Mouse (Mus musculus) megakaryocyte, embryonic 14.5 days (primary cell): ENCODE measurements at regions not wholly inside any gene's neighbourhood (a gene's known extent, or its start where the extent isn't known, plus 50 kb on each side); places are given as distances from the start of the nearest gene placed in this dataset.

Source experiments
- H3K27me3 ChIP-seq: replicated peaks from 2 replicates; pipeline ENCODE3; 2012; ENCODE audit warnings: inconsistent platforms
- H3K36me3 ChIP-seq: replicated peaks from 2 replicates; pipeline ENCODE3; 2012; ENCODE audit warnings: low read length, inconsistent platforms, mixed read lengths
- H3K4me1 ChIP-seq: 2 replicates; pipeline ENCODE4 v1.6.1; 2012; ENCODE audit warnings: inconsistent platforms
- H3K4me3 ChIP-seq: replicated peaks from 2 replicates; pipeline ENCODE3; 2012; ENCODE audit warnings: moderate library complexity, mild to moderate bottlenecking, inconsistent platforms
- H3K9me3 ChIP-seq: 2 replicates; pipeline ENCODE4 v1.6.1; 2012; ENCODE audit warnings: inconsistent platforms
- FLI1 ChIP-seq: IDR thresholded peaks from 2 replicates; pipeline ENCODE4 v1.6.1; 2012; ENCODE audit warnings: low read length, inconsistent platforms, mixed read lengths
- GATA1 ChIP-seq: IDR thresholded peaks from 3 replicates; pipeline ENCODE4 v1.6.1; 2012; ENCODE audit warnings: mixed read lengths, low read length, inconsistent platforms, borderline replicate concordance

DNA sequence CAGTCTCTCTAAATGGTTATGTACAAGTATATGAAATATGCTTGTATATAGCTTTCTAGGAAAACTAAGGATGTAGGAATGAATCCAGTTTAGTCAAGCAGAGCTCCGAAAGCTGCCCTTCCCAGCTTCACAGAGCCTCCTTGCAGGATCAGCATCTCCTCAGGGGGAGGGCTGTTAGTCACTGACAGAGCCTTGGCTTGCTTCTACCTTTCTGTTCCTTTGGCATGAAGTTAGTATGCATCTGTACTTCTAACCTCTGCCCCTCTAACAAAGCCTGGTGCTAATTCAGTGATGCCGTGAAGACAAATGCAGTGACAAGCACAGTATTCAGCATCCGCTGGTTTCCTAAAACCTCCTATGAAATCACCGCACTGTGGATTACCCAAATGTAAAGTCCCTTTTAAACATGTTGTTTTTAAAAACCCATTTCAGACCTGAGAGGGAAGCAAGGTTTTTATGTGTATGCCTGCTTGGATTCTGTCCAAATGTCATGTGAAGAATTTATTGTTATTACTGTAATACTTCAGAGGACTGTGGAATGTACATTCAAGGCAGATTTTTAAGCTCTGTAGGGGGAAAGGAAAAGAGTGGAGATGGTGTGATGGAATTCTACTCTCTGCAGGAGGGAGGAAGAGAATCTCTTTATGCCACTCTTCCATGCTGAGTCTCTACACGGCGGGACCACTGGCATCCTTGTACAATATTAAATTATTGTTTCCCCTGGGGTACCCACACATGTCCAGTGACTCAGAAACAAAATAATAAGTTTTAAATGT lies 86.1 kb upstream of the Dkk2 start:
- Histone ChIP-seq H3K27me3 (no peaks in the 10 kb centered on the region), H3K4me1 (no peaks in the 10 kb centered on the region), H3K9me3 (no peaks in the 10 kb centered on the region), H3K36me3 (no peaks in the 10 kb centered on the region), H3K4me3 (no peak overlapping the region)
- TF ChIP-seq FLI1 (no peak), GATA1 (no peak)

DNA sequence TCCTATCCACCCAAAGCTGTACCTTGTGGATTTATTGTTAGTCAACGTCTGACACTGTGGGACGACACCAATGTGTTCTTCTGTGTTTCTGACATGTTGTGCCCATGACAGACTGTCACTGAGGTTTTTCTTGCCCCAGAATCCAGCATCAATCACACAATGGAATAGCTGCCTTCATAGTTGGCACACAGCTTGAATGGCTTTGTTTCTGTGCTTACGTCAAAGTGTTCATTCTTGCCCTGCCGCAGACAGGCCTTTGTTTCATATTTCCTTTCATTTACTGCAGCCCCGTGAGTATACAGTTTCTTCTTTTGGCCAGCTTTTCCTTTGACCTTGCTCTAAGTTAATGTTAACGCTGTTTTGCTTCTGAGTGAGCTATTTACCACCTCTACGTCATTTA lies 78.9 kb upstream of the Dkk2 start:
- Histone ChIP-seq H3K27me3 (no peaks in the 10 kb centered on the region), H3K4me3 (no peak overlapping the region), H3K36me3 (no peaks in the 10 kb centered on the region), H3K4me1 (no peaks in the 10 kb centered on the region), H3K9me3 (0 out of 2 replicates have a peak, but pooled peaks cover 3% of the 10 kb centered on the region)
- no peak for TF ChIP-seq GATA1
- TF ChIP-seq FLI1, result no peak

DNA sequence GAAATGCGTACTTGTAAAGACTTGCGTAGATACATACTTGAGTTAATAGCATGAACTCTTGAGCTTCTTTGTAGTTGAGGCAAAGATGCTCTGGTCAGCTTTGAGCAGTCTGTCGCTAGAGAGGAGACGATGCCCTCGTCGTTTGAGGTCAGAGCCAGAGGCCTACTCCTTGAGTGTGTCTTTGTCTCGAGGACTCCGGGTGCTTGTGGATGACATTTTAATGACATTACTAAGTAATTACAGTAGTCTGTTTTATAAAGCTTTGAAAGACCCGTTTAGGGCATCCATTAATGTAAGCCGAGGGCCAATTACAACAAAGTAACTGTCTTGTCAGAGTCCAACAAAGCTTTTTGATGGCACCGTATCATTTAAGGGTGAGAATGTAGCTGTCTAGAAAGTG lies 78.2 kb upstream of the Dkk2 start:
- H3K27me3 ChIP-seq, result no peaks in the 10 kb centered on the region
- no peaks in the 10 kb centered on the region for H3K36me3 ChIP-seq
- H3K4me3 ChIP-seq, result no peak overlapping the region
- H3K9me3 ChIP-seq, result 0 out of 2 replicates have a peak, but pooled peaks cover 3% of the 10 kb centered on the region
- H3K4me1 ChIP-seq, result no peaks in the 10 kb centered on the region
- TF ChIP-seq FLI1, result no peak
- no peak for TF ChIP-seq GATA1

DNA sequence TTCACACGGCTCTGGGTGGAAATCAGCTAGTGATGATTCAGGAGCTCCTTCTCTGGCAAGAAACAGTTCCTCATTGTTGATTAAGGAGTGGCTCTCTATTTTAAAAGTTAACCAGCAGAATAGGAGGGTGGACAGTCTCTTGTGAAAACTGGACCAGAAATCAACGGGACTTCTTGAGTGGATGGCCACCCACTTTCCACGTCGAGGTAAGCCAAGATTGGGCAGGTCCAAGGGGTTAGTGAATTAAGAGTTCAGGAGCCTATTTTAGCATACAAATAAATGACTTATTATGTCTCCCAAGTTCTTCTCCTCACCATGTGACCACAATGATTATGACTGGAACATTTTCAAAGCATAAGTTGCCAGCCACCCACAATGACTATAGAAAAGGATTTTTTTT lies 77.7 kb upstream of the Dkk2 start:
- no peak for TF ChIP-seq GATA1
- TF ChIP-seq FLI1, result no peak
- no peaks in the 10 kb centered on the region for H3K4me1 ChIP-seq
- no peaks in the 10 kb centered on the region for H3K36me3 ChIP-seq
- 0 out of 2 replicates have a peak, but pooled peaks cover 3% of the 10 kb centered on the region for H3K9me3 ChIP-seq
- no peaks in the 10 kb centered on the region for H3K27me3 ChIP-seq
- no peak overlapping the region for H3K4me3 ChIP-seq

DNA sequence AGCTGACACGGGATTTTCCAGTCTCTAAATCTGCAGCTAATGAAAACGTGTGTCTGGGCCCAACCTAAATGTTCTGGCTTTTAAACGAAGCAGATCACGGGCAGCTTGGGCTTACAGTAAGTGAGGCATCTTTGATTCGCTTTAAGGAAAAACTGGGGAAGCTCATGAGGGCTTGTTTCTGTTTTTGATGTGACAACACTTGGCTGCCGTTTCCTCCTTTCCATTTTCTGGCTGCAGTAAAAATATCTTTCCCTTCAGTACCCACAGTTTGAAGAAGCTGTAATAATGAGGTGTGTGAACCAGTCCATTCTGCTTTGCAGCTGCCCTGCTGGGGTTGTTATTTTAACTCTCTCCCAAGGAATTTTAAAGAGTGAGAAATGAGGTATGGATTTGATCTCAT lies 69.9 kb upstream of the Dkk2 start:
- Histone ChIP-seq H3K4me3 (no peak overlapping the region), H3K36me3 (no peaks in the 10 kb centered on the region), H3K27me3 (no peaks in the 10 kb centered on the region), H3K9me3 (no peaks in the 10 kb centered on the region), H3K4me1 (no peaks in the 10 kb centered on the region)
- no peak for TF ChIP-seq FLI1
- no peak for TF ChIP-seq GATA1

DNA sequence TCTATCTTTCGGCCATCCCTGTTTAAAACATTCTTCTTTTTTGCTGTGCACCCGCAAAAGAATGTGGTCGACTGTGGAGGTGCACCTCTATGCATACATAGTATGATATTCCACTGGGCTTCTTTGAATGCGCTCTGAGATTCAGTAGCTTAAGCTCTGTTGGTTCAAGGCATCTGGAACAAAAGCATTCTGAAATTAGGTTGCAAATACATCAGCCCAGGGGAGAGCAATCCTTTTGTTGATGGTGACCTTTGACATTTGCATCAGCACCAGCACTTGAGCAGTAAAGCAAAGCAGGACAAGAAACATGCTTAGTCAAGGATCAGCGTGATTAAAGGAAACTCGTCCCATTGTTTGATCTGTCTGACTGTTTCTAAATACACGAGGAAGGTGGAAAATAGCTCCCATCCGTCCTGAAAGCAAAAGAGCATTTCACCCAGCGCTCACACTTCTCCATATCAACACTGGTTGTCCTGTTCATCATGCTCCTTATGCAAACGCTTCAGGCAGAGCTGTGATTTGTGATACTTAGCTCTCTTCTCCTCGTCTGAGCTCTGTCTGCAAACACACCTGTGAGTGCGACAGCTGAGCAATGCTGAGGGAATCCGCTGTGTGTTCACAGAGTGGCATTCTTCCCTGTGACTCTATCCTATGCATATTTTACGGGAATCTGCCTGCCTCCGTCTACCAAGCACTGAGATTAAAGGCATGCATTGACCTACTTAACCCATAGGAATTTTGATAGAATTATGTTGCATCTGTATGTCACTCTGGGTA lies 67.4 kb upstream of the Dkk2 start:
- Histone ChIP-seq H3K4me3 (no peak overlapping the region), H3K36me3 (no peaks in the 10 kb centered on the region), H3K9me3 (no peaks in the 10 kb centered on the region), H3K27me3 (no peaks in the 10 kb centered on the region), H3K4me1 (no peaks in the 10 kb centered on the region)
- no peak for TF ChIP-seq GATA1
- no peak for TF ChIP-seq FLI1

DNA sequence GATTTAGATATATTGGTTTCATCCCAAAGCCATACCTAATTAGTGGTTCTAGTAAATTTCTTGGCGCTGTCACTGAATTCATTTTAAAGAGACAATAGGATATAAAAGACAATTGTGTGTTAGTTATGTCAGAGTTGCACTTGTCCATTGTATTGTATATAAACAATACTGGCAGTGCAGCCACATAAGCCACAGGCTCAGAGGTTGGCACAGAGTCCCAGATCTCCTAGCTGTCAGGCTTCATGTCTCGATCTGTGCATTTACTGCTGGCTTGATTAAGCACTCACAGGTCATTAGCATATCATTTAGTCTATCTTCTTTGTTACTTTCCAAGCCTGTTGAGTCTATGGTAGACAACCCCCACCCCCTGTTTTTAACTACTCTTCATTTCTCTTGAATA lies 66.6 kb upstream of the Dkk2 start:
- Histone ChIP-seq H3K9me3 (no peaks in the 10 kb centered on the region), H3K4me3 (no peak overlapping the region), H3K36me3 (no peaks in the 10 kb centered on the region), H3K4me1 (no peaks in the 10 kb centered on the region), H3K27me3 (no peaks in the 10 kb centered on the region)
- TF ChIP-seq FLI1 (no peak), GATA1 (no peak)

DNA sequence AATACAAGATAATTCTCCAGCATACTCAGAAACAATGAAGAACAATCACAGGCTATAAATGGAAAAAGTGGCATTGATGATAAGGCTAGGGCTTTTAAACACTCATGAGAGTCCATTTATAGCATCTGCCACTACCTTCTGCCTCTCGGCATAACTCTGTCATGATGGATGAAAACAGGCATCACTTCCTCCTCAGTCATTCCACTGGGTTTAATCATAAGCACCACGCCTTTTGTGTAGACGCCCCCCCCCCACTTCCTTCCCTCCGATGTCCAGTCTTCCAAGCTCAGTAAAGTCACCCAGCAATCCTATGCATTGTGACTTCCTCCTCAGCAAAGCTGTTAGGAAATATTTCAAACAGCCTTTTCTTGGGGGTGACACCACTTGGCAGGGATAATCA lies 63.1 kb upstream of the Dkk2 start:
- no peak for TF ChIP-seq FLI1
- TF ChIP-seq GATA1, result no peak
- Histone ChIP-seq H3K27me3 (no peaks in the 10 kb centered on the region), H3K4me3 (no peak overlapping the region), H3K4me1 (no peaks in the 10 kb centered on the region), H3K9me3 (0 out of 2 replicates have a peak, but pooled peaks cover 5% of the 10 kb centered on the region), H3K36me3 (no peaks in the 10 kb centered on the region)

DNA sequence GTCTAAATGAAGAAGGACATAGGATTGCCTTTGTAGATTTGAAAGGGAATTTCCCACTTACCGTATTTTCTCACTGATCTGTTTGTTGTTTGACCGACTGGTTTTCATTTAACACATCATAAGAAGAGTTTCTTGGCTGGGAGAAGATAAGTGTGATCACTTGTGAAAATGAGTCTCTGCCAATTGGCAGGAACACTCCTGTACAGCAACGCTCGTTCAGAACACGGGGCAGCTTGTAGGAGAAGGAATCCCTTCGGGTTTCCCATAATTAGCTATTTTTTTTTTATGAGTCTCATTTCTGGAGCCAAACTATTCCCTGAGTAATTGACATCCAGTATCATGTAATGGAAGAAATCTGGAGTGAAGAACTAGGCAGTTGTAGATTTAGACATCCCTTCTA lies 61.8 kb upstream of the Dkk2 start:
- no peaks in the 10 kb centered on the region for H3K4me1 ChIP-seq
- no peaks in the 10 kb centered on the region for H3K36me3 ChIP-seq
- no peaks in the 10 kb centered on the region for H3K27me3 ChIP-seq
- no peak overlapping the region for H3K4me3 ChIP-seq
- no peak for TF ChIP-seq FLI1
- TF ChIP-seq GATA1, result no peak
- 0 out of 2 replicates have a peak, but pooled peaks cover 5% of the 10 kb centered on the region for H3K9me3 ChIP-seq

DNA sequence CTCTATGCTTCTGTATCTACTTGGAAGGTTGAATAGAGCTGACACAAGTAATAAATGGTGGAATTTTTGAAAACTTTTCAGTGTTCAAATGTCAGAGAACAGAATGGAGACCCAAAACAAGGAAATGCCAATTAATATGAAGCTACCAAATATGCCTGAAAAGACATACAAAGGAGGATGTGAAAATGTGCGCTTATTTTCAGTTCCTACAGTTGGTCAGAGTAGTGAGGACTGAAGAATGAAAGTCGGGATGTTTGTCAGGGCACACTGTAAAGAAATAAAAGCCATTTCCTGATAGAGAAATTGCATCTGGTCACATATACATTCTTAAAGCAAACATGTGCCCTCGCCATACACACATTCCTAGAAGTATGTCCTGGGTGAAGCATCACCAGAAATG lies 56.0 kb upstream of the Dkk2 start:
- no peak for TF ChIP-seq GATA1
- no peak for TF ChIP-seq FLI1
- Histone ChIP-seq H3K4me3 (no peak overlapping the region), H3K36me3 (no peaks in the 10 kb centered on the region), H3K4me1 (no peaks in the 10 kb centered on the region), H3K27me3 (no peaks in the 10 kb centered on the region), H3K9me3 (0 out of 2 replicates have a peak, but pooled peaks cover 5% of the 10 kb centered on the region)
